ENCODE assay signal across 9 mouse cellular contexts in the genomic region with DNA sequence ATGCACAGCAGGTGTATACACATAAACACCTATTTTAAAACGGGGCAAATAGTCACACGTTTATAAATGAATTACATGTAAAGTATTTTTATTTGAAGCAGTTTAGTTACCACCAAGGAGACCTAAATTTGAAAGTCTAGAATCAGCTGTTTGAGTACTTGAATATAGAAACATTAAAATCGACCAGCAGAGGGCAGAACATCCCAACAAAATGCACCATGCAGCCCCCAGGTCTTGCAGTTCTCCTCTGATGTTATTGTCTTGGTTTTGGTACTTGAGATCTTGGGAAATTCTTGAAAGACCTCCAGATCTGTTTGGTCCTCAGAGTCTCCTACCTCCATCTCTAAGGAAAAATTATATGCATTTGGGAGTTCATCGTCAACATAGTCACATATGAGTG.
A peak's percentile ranks its signal among the peaks of the same experiment; 100 is the strongest.
DNase-seq lines count a peak whose midpoint lies in the region; ATAC-seq lines count a peak whose summit lies in the region.
"Had no signal": no experiment of that assay in that cellular context is flagged by ENCODE, and none has a peak within 500 bp of the region (broad histone marks: within the 10 kb centered on the region; RNA-seq: fewer than 3 reads in every experiment).

No protein-coding gene starts in this region.

- no peaks in the 10 kb centered on the region for H3K4me1 ChIP-seq in limb, embryonic 11.5 days (ENCODE audit: control insufficient read depth, insufficient read depth, low read length)
- no peaks in the 10 kb centered on the region; the same call in 1 of the 2 replicates for H3K4me1 ChIP-seq in limb, embryonic 10.5 days
- no peaks in the 10 kb centered on the region for H3K4me1 ChIP-seq in limb, embryonic 13.5 days

- 0 out of 2 replicates have a peak, but pooled peaks have one; percentile 54 for ATAC-seq in limb, embryonic 11.5 days (ENCODE audit: insufficient number of reproducible peaks, low FRiP score, low TSS enrichment, low read depth)
- peak; percentile 77; the same call in 1 of the 2 replicates for ATAC-seq in limb, embryonic 13.5 days (ENCODE audit: low FRiP score, low read depth)

- no peaks in the 10 kb centered on the region for H3K9me3 ChIP-seq in limb, embryonic 11.5 days (ENCODE audit: control insufficient read depth, low read length)
- H3K9me3 ChIP-seq in limb, embryonic 10.5 days (replicated peaks), result no peaks in the 10 kb centered on the region
- H3K9me3 ChIP-seq in limb, embryonic 13.5 days, result no peaks in the 10 kb centered on the region
- H3K9me3 ChIP-seq: G1E had no signal

- peak; percentile 56 to 59 for DNase-seq in cerebellum, postnatal 14 days
- no peak for DNase-seq in cerebellum, postnatal 36 days
- DNase-seq in limb, embryonic 11.5 days (ENCODE audit: low spot score), result no peak
- DNase-seq in limb, embryonic 10.5 days (ENCODE audit: low spot score), result no peak
- peak; percentile 13 for DNase-seq in R1 (ENCODE audit: low read depth, low spot score)
- no peak for DNase-seq in urinary bladder, postnatal 10 days (ENCODE audit: low spot score)
- no peak for DNase-seq in gastrocnemius, adult 8-10 months (ENCODE audit: low spot score in 2 of 2)

- H3K27ac ChIP-seq in limb, embryonic 11.5 days (replicated peaks; ENCODE audit: low read depth, low read length), result no peak overlapping the region
- H3K27ac ChIP-seq in limb, embryonic 10.5 days, result no peak overlapping the region
- H3K27ac ChIP-seq in limb, embryonic 13.5 days, result no peak overlapping the region

- no peak overlapping the region for H3K4me3 ChIP-seq in limb, embryonic 11.5 days (ENCODE audit: low read depth, low read length)
- no peak overlapping the region for H3K4me3 ChIP-seq in limb, embryonic 10.5 days
- H3K4me3 ChIP-seq in limb, embryonic 13.5 days, result no peak overlapping the region

- 32% methylated on average over 4 of the region's 4 CpGs for WGBS in limb, embryonic 11.5 days
- WGBS in limb, embryonic 10.5 days, result 38% methylated on average over 4 of the region's 4 CpGs
- 25% methylated on average over 4 of the region's 4 CpGs for WGBS in limb, embryonic 13.5 days

- H3K9ac ChIP-seq in limb, embryonic 11.5 days (ENCODE audit: low read length), result no peak overlapping the region
- H3K9ac ChIP-seq in limb, embryonic 13.5 days, result no peak overlapping the region

- H3K27me3 ChIP-seq in limb, embryonic 11.5 days (ENCODE audit: control insufficient read depth, insufficient read depth, low read length), result no peaks in the 10 kb centered on the region
- peaks cover 6% of the 10 kb centered on the region; the same call in 1 of the 2 replicates for H3K27me3 ChIP-seq in limb, embryonic 10.5 days (ENCODE audit: low read depth, poor library complexity, severe bottlenecking)
- H3K27me3 ChIP-seq in limb, embryonic 13.5 days, result peaks cover 27% of the 10 kb centered on the region; the same call in 1 of the 2 replicates

- no peak overlapping the region for H3K4me2 ChIP-seq in limb, embryonic 11.5 days (ENCODE audit: low read depth, severe bottlenecking)
- H3K4me2 ChIP-seq in limb, embryonic 13.5 days (replicated peaks), result no peak overlapping the region

- H3K36me3 ChIP-seq in limb, embryonic 11.5 days (ENCODE audit: control insufficient read depth, insufficient read depth, low read length), result no peaks in the 10 kb centered on the region
- H3K36me3 ChIP-seq in limb, embryonic 10.5 days, result no peaks in the 10 kb centered on the region
- H3K36me3 ChIP-seq in limb, embryonic 13.5 days, result no peaks in the 10 kb centered on the region
- H3K36me3 ChIP-seq: G1E had no signal

Comparison
In these comparisons a context has a peak if more than half of its experiments do, and no peak if none do; other contexts are left out.
1. DNase-seq: peak in cerebellum, postnatal 14 days (2 of 2) and R1 (single experiment); none in cerebellum, postnatal 36 days (0 of 2), limb, embryonic 11.5 days (single experiment), limb, embryonic 10.5 days (single experiment), urinary bladder, postnatal 10 days (single experiment) and gastrocnemius, adult 8-10 months (0 of 2).